Mouse (Mus musculus): ENCODE results near the gene Cst3. TPM values are rescaled to one million over a fixed set of nuclear protein-coding genes. Genes with fewer than 3 reads are reported as not detected.

Cst3 gene
- polyA plus RNA-seq, 1 experiment from 2014 or later: 548 TPM

GRCm38 (mm10) chr2:148884738-148885137 is 9.2 kb upstream of the Cst3 start:
- no peak overlapping the region for H3K4me2 ChIP-seq (replicated peaks; ENCODE audit: low read depth, low read length)
- H3K27me3 ChIP-seq (ENCODE audit: control insufficient read depth, insufficient read depth, low read length): no peaks in the 10 kb centered on the region
- H3K36me3 ChIP-seq (ENCODE audit: control insufficient read depth, insufficient read depth, low read length): no peaks in the 10 kb centered on the region
- H3K27ac ChIP-seq (ENCODE audit: low read length): no peak overlapping the region
- H3K4me1 ChIP-seq (ENCODE audit: control insufficient read depth, insufficient read depth, low read length): no peaks in the 10 kb centered on the region
- no peak for ATAC-seq (ENCODE audit: insufficient number of reproducible peaks, insufficient read depth, low FRiP score, low read depth)
- H3K4me3 ChIP-seq (ENCODE audit: low read depth, low read length): no peak overlapping the region
- H3K9me3 ChIP-seq (ENCODE audit: control insufficient read depth, low read depth, low read length): no peaks in the 10 kb centered on the region
- H3K9ac ChIP-seq (replicated peaks; ENCODE audit: low read depth, low read length): no peak overlapping the region

GRCm38 (mm10) chr2:148879199-148879598 is 3.7 kb upstream of the Cst3 start:
- no peaks in the 10 kb centered on the region for H3K9me3 ChIP-seq (ENCODE audit: control insufficient read depth, low read depth, low read length)
- H3K9ac ChIP-seq (replicated peaks; ENCODE audit: low read depth, low read length): no peak overlapping the region
- H3K27ac ChIP-seq (ENCODE audit: low read length): no peak overlapping the region
- H3K27me3 ChIP-seq (ENCODE audit: control insufficient read depth, insufficient read depth, low read length): no peaks in the 10 kb centered on the region
- H3K4me2 ChIP-seq (replicated peaks; ENCODE audit: low read depth, low read length): no peak overlapping the region
- 65% methylated on average over 1 of the region's 1 CpGs for WGBS
- no peak overlapping the region for H3K4me3 ChIP-seq (ENCODE audit: low read depth, low read length)
- peaks cover 7% of the 10 kb centered on the region for H3K4me1 ChIP-seq (ENCODE audit: control insufficient read depth, insufficient read depth, low read length)
- no peak for ATAC-seq (ENCODE audit: insufficient number of reproducible peaks, insufficient read depth, low FRiP score, low read depth)
- H3K36me3 ChIP-seq (ENCODE audit: control insufficient read depth, insufficient read depth, low read length): no peaks in the 10 kb centered on the region

GRCm38 (mm10) chr2:148878641-148879130 is 3.2 kb upstream of the Cst3 start:
- Histone ChIP-seq H3K4me1 (ENCODE audit: control insufficient read depth, insufficient read depth, low read length) (peaks cover 12% of the 10 kb centered on the region), H3K4me3 (ENCODE audit: low read depth, low read length) (no peak overlapping the region), H3K27ac (ENCODE audit: low read length) (no peak overlapping the region), H3K9me3 (ENCODE audit: control insufficient read depth, low read depth, low read length) (no peaks in the 10 kb centered on the region), H3K9ac (replicated peaks; ENCODE audit: low read depth, low read length) (no peak overlapping the region), H3K27me3 (ENCODE audit: control insufficient read depth, insufficient read depth, low read length) (no peaks in the 10 kb centered on the region), H3K36me3 (ENCODE audit: control insufficient read depth, insufficient read depth, low read length) (no peaks in the 10 kb centered on the region), H3K4me2 (replicated peaks; ENCODE audit: low read depth, low read length) (no peak overlapping the region)
- WGBS: 8% methylated on average over 2 of the region's 2 CpGs
- ATAC-seq (ENCODE audit: insufficient number of reproducible peaks, insufficient read depth, low FRiP score, low read depth): no peak

GRCm38 (mm10) chr2:148877016-148877770 is 1.7 kb upstream of the Cst3 start:
- H3K27ac ChIP-seq (ENCODE audit: low read length): no peak overlapping the region; the same call in 1 of the 2 replicates
- no peak overlapping the region for H3K9ac ChIP-seq (replicated peaks; ENCODE audit: low read depth, low read length)
- H3K36me3 ChIP-seq (ENCODE audit: control insufficient read depth, insufficient read depth, low read length): peaks cover under 1% of the 10 kb centered on the region
- H3K4me2 ChIP-seq (replicated peaks; ENCODE audit: low read depth, low read length): no peak overlapping the region
- no peak for ATAC-seq (ENCODE audit: insufficient number of reproducible peaks, insufficient read depth, low FRiP score, low read depth)
- H3K4me1 ChIP-seq (ENCODE audit: control insufficient read depth, insufficient read depth, low read length): peaks cover 27% of the 10 kb centered on the region
- whole genome bisulfite sequencing: 16% methylated on average over 3 of the region's 3 CpGs
- no peaks in the 10 kb centered on the region for H3K27me3 ChIP-seq (ENCODE audit: control insufficient read depth, insufficient read depth, low read length)
- no peaks in the 10 kb centered on the region for H3K9me3 ChIP-seq (ENCODE audit: control insufficient read depth, low read depth, low read length)
- no peak overlapping the region for H3K4me3 ChIP-seq (ENCODE audit: low read depth, low read length)

GRCm38 (mm10) chr2:148874617-148875334 is 716 bp downstream of the Cst3 start:
- peak; percentile 57 for ATAC-seq (ENCODE audit: insufficient number of reproducible peaks, insufficient read depth, low FRiP score, low read depth)
- peak overlapping the region; percentile 88 for H3K4me3 ChIP-seq (ENCODE audit: low read depth, low read length)
- H3K4me1 ChIP-seq (ENCODE audit: control insufficient read depth, insufficient read depth, low read length): peaks cover 30% of the 10 kb centered on the region
- H3K9ac ChIP-seq (replicated peaks; ENCODE audit: low read depth, low read length): peak overlapping the region; percentile 66
- no peaks in the 10 kb centered on the region for H3K27me3 ChIP-seq (ENCODE audit: control insufficient read depth, insufficient read depth, low read length)
- peaks cover 15% of the 10 kb centered on the region for H3K36me3 ChIP-seq (ENCODE audit: control insufficient read depth, insufficient read depth, low read length)
- peak overlapping the region; percentile 92 for H3K27ac ChIP-seq (ENCODE audit: low read length)
- WGBS: under 1% methylated on average over 34 of the region's 34 CpGs
- H3K4me2 ChIP-seq (replicated peaks; ENCODE audit: low read depth, low read length): peak overlapping the region; percentile 77
- H3K9me3 ChIP-seq (ENCODE audit: control insufficient read depth, low read depth, low read length): no peaks in the 10 kb centered on the region

- H3K9me3 ChIP-seq (ENCODE audit: control insufficient read depth, low read depth, low read length): no peaks in the 10 kb centered on the region
- H3K9ac ChIP-seq (replicated peaks; ENCODE audit: low read depth, low read length): peak overlapping the region; percentile 66; the same call in 1 of the 2 replicates
- ATAC-seq (ENCODE audit: insufficient number of reproducible peaks, insufficient read depth, low FRiP score, low read depth): no peak
- peak overlapping the region; percentile 88 for H3K4me3 ChIP-seq (ENCODE audit: low read depth, low read length)
- 21% methylated on average over 3 of the region's 3 CpGs for WGBS
- peak overlapping the region; percentile 33; the same call in 1 of the 2 replicates for H3K27ac ChIP-seq (ENCODE audit: low read length)
- peaks cover 15% of the 10 kb centered on the region for H3K36me3 ChIP-seq (ENCODE audit: control insufficient read depth, insufficient read depth, low read length)
- H3K4me2 ChIP-seq (replicated peaks; ENCODE audit: low read depth, low read length): peak overlapping the region; percentile 77
- H3K4me1 ChIP-seq (ENCODE audit: control insufficient read depth, insufficient read depth, low read length): peaks cover 30% of the 10 kb centered on the region
- no peaks in the 10 kb centered on the region for H3K27me3 ChIP-seq (ENCODE audit: control insufficient read depth, insufficient read depth, low read length)
These were observed 1.3 kb downstream of the Cst3 start for GRCm38 (mm10) chr2:148874224-148874616.

- peak overlapping the region; percentile 72 for H3K27ac ChIP-seq (ENCODE audit: low read length)
- peaks cover 15% of the 10 kb centered on the region for H3K36me3 ChIP-seq (ENCODE audit: control insufficient read depth, insufficient read depth, low read length)
- no peaks in the 10 kb centered on the region for H3K27me3 ChIP-seq (ENCODE audit: control insufficient read depth, insufficient read depth, low read length)
- 28% methylated on average over 4 of the region's 4 CpGs for WGBS
- peaks cover 30% of the 10 kb centered on the region for H3K4me1 ChIP-seq (ENCODE audit: control insufficient read depth, insufficient read depth, low read length)
- H3K9ac ChIP-seq (replicated peaks; ENCODE audit: low read depth, low read length): no peak overlapping the region
- ATAC-seq (ENCODE audit: insufficient number of reproducible peaks, insufficient read depth, low FRiP score, low read depth): peak; percentile 50; the same call in 1 of the 2 replicates
- H3K4me3 ChIP-seq (ENCODE audit: low read depth, low read length): no peak overlapping the region
- no peaks in the 10 kb centered on the region for H3K9me3 ChIP-seq (ENCODE audit: control insufficient read depth, low read depth, low read length)
- peak overlapping the region; percentile 77 for H3K4me2 ChIP-seq (replicated peaks; ENCODE audit: low read depth, low read length)
These were observed 2.6 kb downstream of the Cst3 start for GRCm38 (mm10) chr2:148872860-148873259.

- H3K4me2 ChIP-seq (replicated peaks; ENCODE audit: low read depth, low read length): no peak overlapping the region
- peaks cover 15% of the 10 kb centered on the region for H3K36me3 ChIP-seq (ENCODE audit: control insufficient read depth, insufficient read depth, low read length)
- H3K27me3 ChIP-seq (ENCODE audit: control insufficient read depth, insufficient read depth, low read length): no peaks in the 10 kb centered on the region
- WGBS: 87% methylated on average over 3 of the region's 3 CpGs
- no peak for ATAC-seq (ENCODE audit: insufficient number of reproducible peaks, insufficient read depth, low FRiP score, low read depth)
- no peak overlapping the region for H3K4me3 ChIP-seq (ENCODE audit: low read depth, low read length)
- H3K9me3 ChIP-seq (ENCODE audit: control insufficient read depth, low read depth, low read length): no peaks in the 10 kb centered on the region
- no peak overlapping the region for H3K9ac ChIP-seq (replicated peaks; ENCODE audit: low read depth, low read length)
- no peak overlapping the region for H3K27ac ChIP-seq (ENCODE audit: low read length)
- peaks cover 25% of the 10 kb centered on the region for H3K4me1 ChIP-seq (ENCODE audit: control insufficient read depth, insufficient read depth, low read length)
These were observed 5.0 kb downstream of the Cst3 start for GRCm38 (mm10) chr2:148870526-148870925.
